Mouse (Mus musculus) spleen, adult 2 months (tissue): Measurements from ENCODE around the gene Ifnar1. TPM values are rescaled to one million over a fixed set of nuclear protein-coding genes. Genes with fewer than 3 reads are reported as not detected.
A peak's percentile ranks its signal among the peaks of the same experiment; 100 is the strongest.

ENCODE experiments used
- DNase-seq, 2 experiments: peaks; one replicate each; pipeline versions ENCODE4 v3.0.0 to v3.0.0-alpha.2; 2012 to 2021; ENCODE audit warnings: low spot score in 2 of 2, low read depth in 1 of 2
- H3K27ac ChIP-seq: fragments of 200-500 bp; 2 replicates; pipeline ENCODE4 v1.5.1; 2012; ENCODE audit warnings: low read length, inconsistent platforms; ENCODE audit not compliant: insufficient read depth
- H3K27me3 ChIP-seq: fragments of 200-500 bp; 2 replicates; pipeline ENCODE4 v1.6.1; 2012; ENCODE audit warnings: mild to moderate bottlenecking, moderate library complexity, low read length, inconsistent platforms; ENCODE audit not compliant: control insufficient read depth, insufficient read depth
- H3K36me3 ChIP-seq: fragments of 200-500 bp; 2 replicates; pipeline ENCODE4 v1.6.1; 2012; ENCODE audit warnings: mild to moderate bottlenecking, low read length, inconsistent platforms; ENCODE audit not compliant: control insufficient read depth, insufficient read depth
- H3K4me1 ChIP-seq: fragments of 200-500 bp; 2 replicates; pipeline ENCODE4 v1.6.1; 2011; ENCODE audit warnings: inconsistent platforms; ENCODE audit not compliant: control insufficient read depth, insufficient read depth, insufficient read length
- H3K4me3 ChIP-seq: fragments of 200-500 bp; 2 replicates; pipeline ENCODE4 v1.5.1; 2011; ENCODE audit warnings: mild to moderate bottlenecking, inconsistent platforms; ENCODE audit not compliant: insufficient read depth, insufficient read length; ENCODE audit errors: extremely low read depth
- CTCF ChIP-seq: fragments of 200-500 bp; IDR thresholded peaks from 2 replicates; pipeline ENCODE4 v1.5.1; 2011; ENCODE audit warnings: mild to moderate bottlenecking, inconsistent platforms; ENCODE audit not compliant: insufficient read depth, insufficient read length, insufficient replicate concordance; ENCODE audit errors: extremely low read depth
- POLR2A ChIP-seq: fragments of 200-500 bp; IDR thresholded peaks from 2 replicates; pipeline ENCODE4 v1.6.1; 2011; ENCODE audit warnings: low read depth, low read length, inconsistent platforms
- WGBS: fragments of 180-500 bp; shearing (Covaris S2); methylation state at CpG from one replicate; pipeline ENCODE4 v1.1.7; 2018; 5-methylcytosine and 5-hydroxymethylcytosine counted together
- polyA plus RNA-seq: library from polyadenylated mRNA; depleted of rRNA; stranded (reverse); fragments of >200 nt; gene quantifications from 2 replicates; pipeline ENCODE4 v1.2.3, GENCODE M21; 2012

Ifnar1 gene
- polyA plus RNA-seq, 1 experiment = 22.3 TPM

- TF ChIP-seq CTCF (peak; percentile 46; the same call in 1 of the 2 replicates), POLR2A (no peak)
- H3K4me1 ChIP-seq = peaks cover 26% of the 10 kb centered on the region; the same call in 1 of the 2 replicates
- no peak overlapping the region for H3K4me3 ChIP-seq
- peak in 1 of 2 experiments; percentile 53 for DNase-seq
- WGBS = 53% methylated on average over 11 of the region's 11 CpGs
- H3K27ac ChIP-seq = peak overlapping the region; percentile 35
- H3K27me3 ChIP-seq = no peaks in the 10 kb centered on the region
- H3K36me3 ChIP-seq = no peaks in the 10 kb centered on the region
These were observed 25.1 kb upstream of the Ifnar1 start for GRCm38 (mm10) chr16:91459841-91460370.

DNA sequence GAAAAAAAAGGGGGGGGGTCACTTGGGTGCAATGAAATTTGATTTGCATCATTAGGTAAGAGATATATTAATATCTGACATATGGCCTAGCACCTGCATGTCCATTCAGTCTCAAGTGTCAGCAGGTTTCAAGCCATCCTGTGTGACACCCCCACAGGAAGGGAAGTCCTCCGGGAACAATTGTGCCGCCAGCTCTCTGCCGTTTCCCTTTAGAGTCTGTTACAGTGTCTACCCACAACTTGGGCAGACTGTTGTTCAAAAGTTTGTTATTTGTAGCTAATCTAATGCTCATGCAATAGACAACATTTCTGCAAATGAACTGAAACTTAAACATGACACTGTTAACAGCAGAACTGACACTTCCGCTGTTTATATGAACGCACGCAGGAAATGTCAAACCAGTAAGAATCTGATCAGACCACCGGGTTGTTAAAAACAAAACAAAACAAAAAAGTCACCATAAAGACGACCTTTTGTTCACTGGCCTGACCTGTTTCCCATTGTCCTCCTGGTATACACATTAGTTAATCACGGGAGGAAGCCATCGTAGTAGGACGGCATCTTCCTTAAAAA is 23.9 kb upstream of the Ifnar1 start:
- Histone ChIP-seq H3K27ac (peak overlapping the region; percentile 82), H3K36me3 (no peaks in the 10 kb centered on the region), H3K27me3 (no peaks in the 10 kb centered on the region), H3K4me3 (peak overlapping the region; percentile 19), H3K4me1 (peaks cover 20% of the 10 kb centered on the region; the same call in 1 of the 2 replicates)
- TF ChIP-seq POLR2A (no peak), CTCF (no peak)
- WGBS = 2% methylated on average over 11 of the region's 11 CpGs
- DNase-seq = no peak

DNA sequence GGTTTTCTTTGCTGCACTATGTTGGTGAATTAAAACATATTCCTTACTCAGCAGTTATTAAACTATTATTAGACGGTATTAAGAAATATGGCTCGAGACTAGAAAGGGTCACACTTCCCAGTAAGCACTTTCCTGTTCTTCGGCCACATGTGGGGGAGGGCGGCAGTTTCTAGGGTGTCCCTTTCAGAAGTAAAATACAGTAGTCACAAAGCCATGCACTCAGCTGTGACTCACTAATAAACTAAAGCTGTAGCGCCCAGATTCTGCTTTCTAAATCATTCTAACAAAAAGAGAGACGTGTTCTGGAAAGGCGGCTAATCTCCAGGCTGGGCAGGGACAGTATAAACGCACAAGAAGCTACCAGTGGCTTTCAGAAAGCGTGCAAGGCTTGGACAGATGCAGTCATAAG is 23.3 kb upstream of the Ifnar1 start:
- no peaks in the 10 kb centered on the region for H3K36me3 ChIP-seq
- WGBS = 17% methylated on average over 9 of the region's 9 CpGs
- H3K27me3 ChIP-seq = no peaks in the 10 kb centered on the region
- H3K4me3 ChIP-seq = no peak overlapping the region
- TF ChIP-seq POLR2A (no peak), CTCF (no peak)
- peak overlapping the region; percentile 80 for H3K27ac ChIP-seq
- peaks cover 21% of the 10 kb centered on the region; the same call in 1 of the 2 replicates for H3K4me1 ChIP-seq
- no peak for DNase-seq

- WGBS = 58% methylated on average over 3 of the region's 3 CpGs
- no peak overlapping the region for H3K4me3 ChIP-seq
- no peaks in the 10 kb centered on the region for H3K36me3 ChIP-seq
- peak overlapping the region; percentile 11; the same call in 1 of the 2 replicates for H3K27ac ChIP-seq
- peaks cover 21% of the 10 kb centered on the region; the same call in 1 of the 2 replicates for H3K4me1 ChIP-seq
- no peaks in the 10 kb centered on the region for H3K27me3 ChIP-seq
- no peak for DNase-seq
- TF ChIP-seq CTCF = no peak
- TF ChIP-seq POLR2A = no peak
These were observed 22.4 kb upstream of the Ifnar1 start for GRCm38 (mm10) chr16:91462644-91463043.

- Histone ChIP-seq H3K27ac (no peak overlapping the region), H3K4me1 (peaks cover 21% of the 10 kb centered on the region; the same call in 1 of the 2 replicates), H3K4me3 (no peak overlapping the region), H3K36me3 (no peaks in the 10 kb centered on the region), H3K27me3 (no peaks in the 10 kb centered on the region)
- WGBS = 82% methylated on average over 2 of the region's 2 CpGs
- DNase-seq = no peak
- TF ChIP-seq CTCF (no peak), POLR2A (no peak)
These were observed 21.6 kb upstream of the Ifnar1 start for GRCm38 (mm10) chr16:91463400-91463799.

GRCm38 (mm10) chr16:91463836-91464400 is 21.1 kb upstream of the Ifnar1 start:
- no peak for TF ChIP-seq POLR2A
- no peak for TF ChIP-seq CTCF
- H3K27ac ChIP-seq = peak overlapping the region; percentile 87
- DNase-seq = no peak
- no peaks in the 10 kb centered on the region for H3K36me3 ChIP-seq
- peaks cover 20% of the 10 kb centered on the region; the same call in 1 of the 2 replicates for H3K4me1 ChIP-seq
- WGBS = 62% methylated on average over 4 of the region's 4 CpGs
- H3K27me3 ChIP-seq = no peaks in the 10 kb centered on the region
- peak overlapping the region; percentile 60; the same call in 1 of the 2 replicates for H3K4me3 ChIP-seq
